Mouse (Mus musculus) 3T3-L1 (cell line): ENCODE data around the gene Flnb.

Source experiments
- DNase-seq: peaks from one replicate; pipeline ENCODE4 v3.0.0-alpha.2; 2015; ENCODE audit warnings: low read depth, low spot score

Flnb gene

DNA sequence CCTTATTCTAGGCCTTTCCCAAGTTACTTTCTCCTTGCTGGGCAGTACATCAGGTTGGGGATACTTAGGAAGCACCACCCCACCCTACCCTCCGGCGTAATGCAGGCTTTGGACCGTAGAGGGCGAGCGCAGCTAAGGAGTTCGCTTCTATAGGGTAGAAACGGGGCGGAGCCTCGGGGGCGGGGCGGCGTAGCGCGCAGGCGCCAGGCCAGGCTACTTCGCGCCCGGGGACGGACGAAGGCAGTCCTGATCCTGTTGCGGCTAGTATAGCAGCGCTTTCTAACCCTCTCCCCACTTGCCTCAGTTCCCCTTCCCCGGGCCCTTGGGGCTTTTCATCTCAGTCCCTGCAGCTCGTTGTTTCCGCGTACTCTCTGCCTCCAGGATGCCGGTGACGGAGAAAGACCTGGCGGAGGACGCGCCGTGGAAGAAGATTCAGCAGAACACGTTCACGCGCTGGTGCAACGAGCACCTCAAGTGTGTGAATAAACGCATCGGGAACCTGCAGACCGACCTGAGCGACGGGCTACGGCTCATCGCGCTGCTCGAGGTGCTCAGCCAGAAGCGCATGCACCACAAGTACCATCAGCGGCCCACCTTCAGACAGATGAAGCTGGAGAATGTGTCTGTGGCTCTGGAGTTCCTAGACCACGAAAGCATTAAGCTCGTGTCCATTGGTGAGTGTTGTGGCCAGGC, at the start of gene Flnb:
Gene Flnb, plus strand, starts transcription at position 188 of the 693 bp plus-strand sequence.
- peak; percentile 91 for DNase-seq

DNA sequence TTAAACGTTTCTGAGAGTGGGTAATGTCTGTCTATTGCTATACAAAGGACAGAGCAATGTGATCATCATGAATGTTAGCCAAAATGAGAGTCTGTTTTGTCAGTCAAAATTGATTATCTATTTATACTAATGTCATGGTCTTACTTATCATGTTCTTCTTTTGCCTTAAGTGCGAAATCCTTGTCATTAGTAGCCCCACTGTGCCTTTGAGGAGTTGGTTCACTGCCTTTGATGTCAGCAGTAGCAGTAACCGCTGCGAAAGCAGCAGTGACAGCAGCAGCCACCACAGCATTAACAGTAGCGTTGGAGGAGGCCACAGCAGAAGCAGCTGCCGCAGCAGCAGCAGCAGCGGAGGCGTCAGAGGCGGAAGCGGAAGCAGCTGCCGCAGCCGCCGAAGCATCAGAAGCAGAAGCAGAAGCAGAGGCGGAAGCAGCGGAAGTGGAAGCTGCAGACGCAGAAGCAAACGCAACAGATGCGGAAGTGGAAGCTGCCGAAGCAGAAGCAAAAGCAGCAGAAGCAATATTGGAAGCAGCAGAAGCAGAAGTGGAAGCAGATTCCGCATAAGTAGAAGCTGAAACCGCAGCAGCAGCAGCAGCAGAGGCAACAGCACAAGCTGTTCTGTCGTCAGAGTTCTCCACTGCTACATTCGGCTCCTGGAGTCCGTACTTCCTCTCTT, 43.9 kb upstream of the Flnb start:
- DNase-seq, result no peak

GRCm38 (mm10) chr14:7786073-7786472, 31.7 kb upstream of the Flnb start:
- DNase-seq, result no peak

GRCm38 (mm10) chr14:7789266-7790030, 28.3 kb upstream of the Flnb start:
- no peak for DNase-seq

DNA sequence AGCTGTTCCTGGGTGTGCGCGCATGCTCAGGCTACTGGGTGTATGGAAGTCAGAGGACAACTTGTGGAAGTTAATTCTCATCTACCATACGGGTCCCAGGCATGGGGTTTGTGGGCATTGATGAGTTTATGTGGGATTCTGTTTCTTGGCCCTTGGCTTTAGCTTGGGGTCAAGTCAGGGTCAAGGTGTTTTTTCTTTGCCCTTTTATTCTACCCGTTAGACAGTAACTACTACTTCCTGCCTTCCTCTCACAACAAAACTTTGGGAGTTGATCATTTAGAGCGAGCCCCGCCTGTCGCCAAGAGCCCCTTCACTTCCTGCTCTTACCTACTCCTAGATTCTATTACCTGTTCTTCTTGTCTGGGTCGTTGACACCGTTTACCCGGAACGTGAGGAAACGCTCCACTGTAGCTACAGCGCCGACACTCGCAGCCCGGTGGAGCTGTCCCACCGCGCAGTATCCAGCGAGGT, 26.7 kb upstream of the Flnb start:
- no peak for DNase-seq

- no peak for DNase-seq
These were observed 26.1 kb upstream of the Flnb start, which contains the start of gene Gm26661 for GRCm38 (mm10) chr14:7791532-7792159. Gene Gm26661 (plus strand): TSS chr14:7791587.

- DNase-seq, result no peak
These were observed 21.8 kb upstream of the Flnb start for GRCm38 (mm10) chr14:7795961-7796360.

GRCm38 (mm10) chr14:7800611-7801010, 17.1 kb upstream of the Flnb start:
- no peak for DNase-seq

DNA sequence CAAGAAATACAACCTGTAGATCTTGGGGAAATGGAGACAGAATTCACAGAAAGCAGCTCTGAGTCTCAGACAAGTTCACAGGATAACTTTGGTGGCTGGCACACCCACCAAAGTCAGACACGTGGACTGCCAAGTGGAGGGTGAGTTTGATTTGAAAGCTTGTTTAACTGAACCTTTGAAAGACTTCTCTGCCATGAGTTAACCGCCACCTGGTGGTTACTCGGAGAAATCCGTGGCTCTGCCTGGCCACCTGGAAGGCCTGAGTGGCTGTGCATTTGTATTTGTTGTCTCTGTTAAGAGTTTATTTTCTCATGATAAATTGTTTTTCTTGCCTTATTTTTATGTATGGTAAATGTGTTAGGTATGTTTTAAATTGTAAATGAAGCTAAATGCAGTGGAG, 15.9 kb upstream of the Flnb start:
- DNase-seq, result peak; percentile 41

DNA sequence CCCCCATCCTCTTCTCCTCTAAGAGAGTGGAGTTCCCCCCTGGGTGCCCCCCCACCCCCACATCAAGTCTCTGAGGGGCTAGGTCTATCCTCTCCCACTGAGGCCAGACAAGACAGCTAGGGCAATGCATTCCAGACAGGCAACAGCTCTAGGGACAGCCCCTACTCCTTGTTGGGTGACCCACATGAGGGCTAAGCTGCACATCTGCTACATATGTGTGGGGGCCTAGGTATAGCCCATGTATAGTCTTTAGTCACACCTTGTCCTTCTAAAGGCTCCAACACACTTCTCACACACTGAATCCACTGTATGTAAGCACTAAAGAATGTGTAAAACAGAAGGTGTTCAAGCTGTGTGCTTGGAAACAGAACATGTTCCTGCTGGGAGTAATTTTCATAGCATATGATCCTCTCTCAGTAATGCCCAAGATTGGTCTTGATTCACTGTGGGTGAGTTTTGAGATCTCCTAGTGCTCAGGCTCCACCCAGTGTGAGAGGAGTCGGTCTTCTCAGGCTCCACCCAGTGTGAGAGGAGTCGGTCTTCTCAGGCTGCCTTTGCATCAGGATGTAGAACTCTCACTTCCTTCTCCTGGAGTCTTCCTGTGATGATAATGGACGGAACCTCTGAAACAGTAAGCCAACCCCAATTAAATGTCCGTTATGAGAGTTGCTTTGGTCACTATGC, 13.7 kb upstream of the Flnb start:
- no peak for DNase-seq

- DNase-seq, result no peak
These were observed 13.2 kb upstream of the Flnb start for GRCm38 (mm10) chr14:7804558-7804905.

DNA sequence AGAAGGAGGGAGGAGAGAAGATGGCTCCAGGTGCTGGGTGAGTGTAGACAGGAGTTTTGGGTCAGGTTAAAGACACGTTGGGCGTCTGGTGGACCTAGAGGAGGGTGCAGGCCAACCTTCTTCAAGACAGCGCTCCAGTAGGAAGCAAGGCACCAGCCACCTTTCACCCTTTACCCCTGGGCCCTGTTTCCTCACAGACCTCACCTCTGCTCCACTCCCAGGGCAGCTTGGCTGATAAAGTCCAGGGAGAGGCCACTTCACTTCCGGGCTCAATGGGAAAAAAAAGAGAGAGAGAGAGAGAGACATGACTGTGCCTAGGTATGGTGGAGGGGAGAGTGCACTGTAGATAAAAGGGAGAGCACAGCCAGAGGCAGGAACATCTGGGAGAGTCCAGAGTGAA, 10.0 kb upstream of the Flnb start:
- no peak for DNase-seq

GRCm38 (mm10) chr14:7808501-7808981, 9.2 kb upstream of the Flnb start:
- peak; percentile 67 for DNase-seq

GRCm38 (mm10) chr14:7809043-7809955, 8.5 kb upstream of the Flnb start:
- peak; percentile 74 for DNase-seq

DNA sequence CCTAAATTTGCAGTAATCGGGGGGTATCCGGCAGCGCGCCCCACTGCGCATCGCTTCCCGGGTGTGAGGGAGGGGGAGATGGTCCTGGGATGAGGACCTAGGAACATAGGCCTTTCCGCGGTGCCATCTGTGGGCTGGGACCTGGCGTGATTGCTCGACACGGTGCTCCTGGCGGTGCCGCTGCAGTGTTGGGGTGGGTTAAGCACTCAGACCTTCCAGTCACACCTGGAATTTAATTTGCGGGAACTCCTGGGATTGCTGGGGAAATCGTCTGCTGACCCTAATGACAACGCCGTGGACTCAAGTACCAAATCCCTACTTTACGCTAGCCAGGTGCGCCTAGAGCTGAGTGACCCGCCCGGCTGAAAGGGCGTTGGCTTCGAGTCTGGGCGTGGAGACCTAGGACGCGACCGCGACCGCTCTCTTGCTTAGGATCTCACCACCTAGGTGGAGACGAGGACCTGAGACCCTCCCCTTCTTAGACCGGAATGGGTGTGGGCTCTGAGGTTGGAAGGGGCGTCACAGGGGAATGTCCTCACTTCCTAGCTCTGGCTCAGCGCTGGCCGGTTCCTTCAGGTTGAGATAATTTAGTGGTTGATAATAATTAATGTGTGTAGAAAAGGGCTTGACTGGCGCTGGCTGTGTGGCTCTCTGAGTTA, 835 bp downstream of the Flnb start:
- DNase-seq, result peak; percentile 33

DNA sequence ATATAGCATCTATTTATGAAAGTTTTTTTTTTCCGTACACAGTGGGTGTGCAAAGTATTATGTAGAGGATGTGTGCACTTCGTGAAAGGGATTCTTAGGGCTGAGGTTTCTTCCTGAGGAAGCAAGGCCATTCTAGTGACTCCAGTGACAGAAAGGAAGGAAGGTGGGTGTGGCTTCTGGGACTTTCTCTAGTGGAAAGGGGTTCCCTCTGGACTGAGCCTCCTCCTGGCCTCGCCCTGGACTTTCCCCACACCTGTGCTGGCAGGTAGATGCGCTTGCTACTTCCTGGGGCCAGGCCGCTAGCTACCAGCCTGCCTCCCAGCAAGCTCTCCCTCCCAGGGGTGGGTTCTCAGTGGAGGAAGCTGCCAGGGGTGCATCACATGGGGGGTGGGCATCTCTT, 1.7 kb downstream of the Flnb start:
- DNase-seq, result peak; percentile 16

DNA sequence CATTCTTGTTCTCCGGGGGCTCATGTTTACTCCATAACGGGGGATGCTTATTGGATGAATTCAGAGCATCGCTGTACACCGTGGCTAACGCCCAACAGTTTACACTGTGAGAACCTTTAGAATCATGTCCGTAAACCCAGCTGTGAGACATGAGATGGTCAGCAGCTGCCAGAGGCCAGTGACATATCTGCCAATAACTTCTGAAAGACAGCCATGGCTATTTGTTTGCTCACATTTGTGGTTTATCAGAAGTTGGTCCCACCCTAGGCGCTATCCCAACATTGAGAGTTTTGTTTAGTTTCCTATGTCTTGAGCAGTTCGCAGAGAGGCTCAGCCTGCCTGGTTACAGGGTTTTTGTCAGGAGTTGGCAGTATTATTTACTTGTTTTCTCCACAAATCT, 3.6 kb downstream of the Flnb start:
- DNase-seq, result peak; percentile 47

DNA sequence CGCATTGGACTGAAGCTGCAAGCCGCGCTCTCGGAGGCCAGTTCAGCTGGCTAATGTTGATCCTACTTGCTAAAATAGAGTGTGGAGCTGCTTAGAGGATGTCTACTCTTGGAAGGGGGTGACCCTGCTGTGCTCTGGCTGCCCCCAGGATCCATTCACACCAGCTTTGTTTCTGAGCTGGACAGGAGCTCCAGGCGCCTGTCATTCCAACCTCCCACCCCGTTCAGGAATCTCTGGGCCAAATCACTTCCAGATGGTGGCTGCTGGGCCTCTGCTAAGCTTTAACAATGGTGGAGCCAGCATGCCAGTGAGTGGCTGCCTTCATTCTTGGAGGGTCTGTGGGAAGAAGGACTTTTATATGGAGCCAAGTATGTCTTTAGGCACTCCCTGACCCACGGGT, 4.9 kb downstream of the Flnb start:
- peak; percentile 83 for DNase-seq

DNA sequence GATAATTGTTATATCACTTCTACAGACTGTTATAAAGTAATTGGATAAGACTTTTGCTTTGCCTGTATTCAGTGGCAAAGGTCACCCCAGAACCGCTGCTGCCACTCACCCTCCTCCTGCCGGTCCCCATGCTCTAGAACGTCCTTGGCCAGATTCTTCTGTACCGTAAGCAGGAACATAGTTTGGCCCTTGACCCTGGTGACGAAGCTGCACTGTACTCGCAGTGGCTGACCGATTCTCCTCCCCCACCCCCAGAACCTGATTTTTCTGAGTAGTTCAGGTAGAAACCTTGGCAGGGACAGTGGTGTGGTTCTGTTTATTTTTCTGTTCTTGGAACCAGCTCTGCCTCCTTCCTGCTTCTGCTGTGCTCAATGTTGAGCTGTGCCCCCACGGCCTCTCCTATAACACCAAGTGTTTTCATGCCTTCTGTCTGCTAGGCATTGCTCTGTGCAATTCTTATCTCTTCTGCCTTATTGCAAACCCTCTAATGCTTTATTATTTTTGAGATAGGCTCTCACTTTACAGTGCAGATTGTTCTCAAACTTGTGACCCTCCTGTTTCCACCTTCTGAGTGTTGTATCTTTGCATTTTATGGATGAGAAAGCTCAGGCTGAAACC, 7.0 kb downstream of the Flnb start:
- DNase-seq, result no peak
